Mouse (Mus musculus) limb, embryonic 10.5 days (tissue): ENCODE results near the gene Glipr1l3. TPM values are rescaled to one million over a fixed set of nuclear protein-coding genes. Genes with fewer than 3 reads are reported as not detected.
"Not testable (repeated sequence)": the region's sequence is repeated elsewhere in the genome, so short reads cannot be mapped to it uniquely, and the experiment has no call there.

Experiments
- DNase-seq: peaks from one replicate; pipeline ENCODE4 v3.0.0-alpha.2; 2017; ENCODE audit warnings: low spot score
- H3K27ac ChIP-seq: fragments of 300-500 bp; sonication (generic); 2 replicates; pipeline ENCODE4 v1.5.1; 2016; ENCODE audit warnings: mild to moderate bottlenecking
- H3K27me3 ChIP-seq: fragments of 300-500 bp; sonication (generic); 2 replicates; pipeline ENCODE4 v1.6.1; 2016; ENCODE audit warnings: low read depth, mild to moderate bottlenecking; ENCODE audit not compliant: poor library complexity, severe bottlenecking
- H3K36me3 ChIP-seq: fragments of 300-500 bp; sonication (generic); 2 replicates; pipeline ENCODE4 v1.6.1; 2016; ENCODE audit warnings: mild to moderate bottlenecking, moderate library complexity
- H3K4me1 ChIP-seq: fragments of 300-500 bp; sonication (generic); 2 replicates; pipeline ENCODE4 v1.6.1; 2016
- H3K4me3 ChIP-seq: fragments of 300-500 bp; sonication (generic); 2 replicates; pipeline ENCODE4 v1.5.1; 2016; ENCODE audit warnings: mild to moderate bottlenecking, moderate library complexity
- H3K9me3 ChIP-seq: fragments of 300-500 bp; sonication (generic); replicated peaks from 2 replicates; pipeline ENCODE4 v1.6.1; 2016; ENCODE audit warnings: mild to moderate bottlenecking
- WGBS: fragments of 180-500 bp; shearing (Covaris S2); methylation state at CpG from one replicate; pipeline ENCODE4 v1.1.7; 2016; 5-methylcytosine and 5-hydroxymethylcytosine counted together
- polyA plus RNA-seq: library from polyadenylated mRNA; unstranded; fragments of >200 nt; fragmentation: Nextera tagmentation; extraction: Ambion mirVana; gene quantifications from 2 replicates; pipeline ENCODE4 v1.2.1, GENCODE M21; 2016

Gene Glipr1l3
- polyA plus RNA-seq: not detected in 2 replicates

DNA sequence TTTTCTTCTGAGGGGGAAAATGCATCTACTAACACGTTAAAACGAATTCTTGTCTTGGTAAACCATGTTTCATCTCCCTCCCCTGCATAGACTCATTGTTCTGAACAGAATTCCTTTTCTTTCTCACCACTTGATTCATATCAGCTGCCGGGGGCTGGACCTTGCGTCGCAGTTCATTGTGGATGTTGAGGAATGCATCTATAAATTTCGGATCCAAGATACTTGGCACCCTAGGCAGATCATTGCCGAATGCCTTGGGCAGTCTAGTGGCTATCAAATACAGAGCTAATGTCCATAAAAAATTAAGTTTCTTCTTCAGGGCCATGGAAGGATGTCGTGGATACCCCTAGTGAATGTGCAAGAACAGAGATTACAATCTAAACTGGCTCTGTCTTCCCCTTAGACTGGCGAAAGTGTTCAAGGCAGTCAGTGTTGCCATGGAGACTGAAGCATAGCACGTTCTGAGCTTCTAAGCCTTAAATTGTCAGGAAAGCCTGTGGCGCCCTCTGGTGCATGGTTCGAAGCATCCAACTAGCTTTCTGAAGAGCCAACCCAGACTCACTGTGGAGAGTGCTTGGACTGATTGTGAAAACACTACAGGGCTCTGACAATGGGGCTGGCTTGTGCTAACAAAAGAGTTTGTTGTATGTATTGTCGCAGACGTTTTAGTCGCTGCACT is at the start of gene Glipr1l3:
Gene Glipr1l3 (minus strand): TSS at position 446 of the 679 bp plus-strand sequence.
- H3K36me3 ChIP-seq, H3K9me3 ChIP-seq, H3K27ac ChIP-seq, H3K27me3 ChIP-seq, H3K4me1 ChIP-seq, H3K4me3 ChIP-seq: not testable (repeated sequence)
- 31% methylated on average over 15 of the region's 15 CpGs for WGBS
- DNase-seq: peak; percentile 85

DNA sequence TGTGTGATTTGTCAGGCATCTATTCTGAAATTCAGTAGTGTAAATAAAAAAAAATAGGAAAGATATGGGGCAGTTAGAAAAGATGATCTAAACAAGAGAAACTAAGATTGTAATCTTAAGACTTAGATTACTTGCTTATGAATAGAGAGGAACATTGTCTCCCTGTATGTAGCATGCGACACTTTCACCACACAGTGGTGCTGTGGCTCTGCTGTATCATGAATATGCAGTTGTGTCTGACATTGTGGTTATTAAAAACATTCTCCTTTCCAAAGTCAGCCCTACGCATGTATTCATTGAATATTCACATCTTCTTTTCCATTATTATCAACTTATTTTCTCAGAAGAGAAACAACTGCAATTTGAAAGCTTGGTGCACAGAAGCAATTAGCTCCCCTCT is 43.3 kb upstream of the Glipr1l3 start:
- Histone ChIP-seq H3K36me3 (no peaks in the 10 kb centered on the region), H3K27ac (no peak overlapping the region), H3K4me3 (no peak overlapping the region), H3K27me3 (no peaks in the 10 kb centered on the region), H3K4me1 (no peaks in the 10 kb centered on the region), H3K9me3 (no peaks in the 10 kb centered on the region)
- no peak for DNase-seq
- 71% methylated on average over 2 of the region's 2 CpGs for WGBS

DNA sequence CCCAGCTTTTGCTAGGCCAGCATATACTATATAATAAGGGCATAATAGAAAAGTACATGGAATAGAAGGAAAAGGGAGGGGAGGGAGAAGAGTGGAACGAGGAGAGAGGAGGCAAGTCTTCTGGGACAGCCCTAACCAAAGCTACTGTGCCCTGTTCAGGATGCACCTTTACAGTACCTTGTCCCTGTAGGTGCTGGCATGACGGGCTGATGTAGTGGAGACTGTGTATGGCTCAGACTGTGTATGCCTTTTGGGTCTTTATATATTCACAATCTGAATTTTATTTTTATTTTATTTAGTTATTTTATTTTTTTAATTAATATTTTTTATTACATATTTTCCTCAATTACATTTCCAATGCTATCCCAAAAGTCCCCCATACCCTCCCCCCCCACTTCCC is 33.8 kb upstream of the Glipr1l3 start:
- H3K27ac ChIP-seq, H3K27me3 ChIP-seq, DNase-seq, H3K36me3 ChIP-seq, H3K4me3 ChIP-seq, H3K9me3 ChIP-seq, H3K4me1 ChIP-seq: not testable (repeated sequence)
- whole genome bisulfite sequencing: 84% methylated on average over 2 of the region's 2 CpGs

DNA sequence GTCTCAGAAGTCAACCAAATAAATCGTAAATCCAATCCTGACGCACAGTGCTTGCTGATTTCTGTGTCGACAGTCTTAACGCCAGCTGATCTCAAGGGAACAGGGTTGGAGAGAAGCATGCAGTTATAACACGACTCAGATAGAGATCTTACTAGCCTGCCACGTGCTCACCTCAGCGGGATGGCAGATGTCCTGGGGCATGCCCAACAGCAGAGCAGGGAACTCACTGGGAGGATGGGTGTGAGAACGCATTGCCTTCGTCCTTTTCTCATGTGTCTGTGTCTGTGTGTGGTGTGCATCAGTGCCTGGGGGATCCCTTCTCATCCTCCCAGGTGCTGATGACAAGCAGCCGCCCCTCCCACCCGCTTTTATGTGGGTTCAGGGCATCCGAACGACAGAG is 16.9 kb upstream of the Glipr1l3 start:
- not testable (repeated sequence) for H3K4me1 ChIP-seq, H3K36me3 ChIP-seq
- WGBS: 35% methylated on average over 13 of the region's 13 CpGs

DNA sequence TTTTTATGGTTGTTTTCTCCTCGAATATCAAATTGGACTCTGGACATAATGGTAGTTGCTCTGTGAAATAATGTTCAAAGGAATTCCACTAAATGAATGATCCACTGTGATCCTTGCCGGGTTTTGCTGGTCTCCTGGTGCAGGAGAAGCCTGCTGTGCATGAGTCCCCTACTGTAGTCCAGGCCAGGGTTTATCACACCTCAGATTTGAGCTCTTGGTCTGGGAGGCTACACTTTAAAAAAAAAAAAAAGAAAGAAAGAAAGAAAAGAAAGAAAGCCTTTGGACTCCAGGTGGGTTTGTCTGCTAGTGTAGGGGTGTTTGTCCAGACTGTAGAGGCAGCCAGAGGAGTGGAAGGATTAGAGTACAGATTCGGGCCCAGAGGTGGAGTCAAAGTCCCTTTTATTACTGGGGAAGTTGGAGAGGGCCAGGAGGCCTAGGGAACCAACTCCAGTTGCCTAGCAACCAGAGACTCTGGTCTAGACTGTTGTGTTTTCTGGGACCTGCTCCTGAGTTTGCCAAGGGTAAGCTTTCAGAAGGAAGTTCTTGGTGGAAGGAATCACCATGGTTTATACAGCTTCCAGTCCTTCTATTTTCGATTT is 3.1 kb upstream of the Glipr1l3 start, which contains the start of gene Caps2:
Gene Caps2 (plus strand): TSS at position 454 of the 599 bp plus-strand sequence.
- Histone ChIP-seq H3K27me3 (no peaks in the 10 kb centered on the region), H3K4me3 (peak within 1 kb of the TSS; percentile 37), H3K36me3 (no peaks in the 10 kb centered on the region), H3K4me1 (peaks cover 8% of the 10 kb centered on the region), H3K27ac (peak within 1 kb of the TSS; percentile 81), H3K9me3 (no peaks in the 10 kb centered on the region)
- WGBS: 35% methylated on average over 4 of the region's 4 CpGs
- DNase-seq: peak; percentile 61

More for the DNA sequence above, 16.9 kb upstream of the Glipr1l3 start:
- H3K9me3 ChIP-seq, H3K27me3 ChIP-seq, H3K27ac ChIP-seq, DNase-seq, H3K4me3 ChIP-seq: not testable (repeated sequence)

DNA sequence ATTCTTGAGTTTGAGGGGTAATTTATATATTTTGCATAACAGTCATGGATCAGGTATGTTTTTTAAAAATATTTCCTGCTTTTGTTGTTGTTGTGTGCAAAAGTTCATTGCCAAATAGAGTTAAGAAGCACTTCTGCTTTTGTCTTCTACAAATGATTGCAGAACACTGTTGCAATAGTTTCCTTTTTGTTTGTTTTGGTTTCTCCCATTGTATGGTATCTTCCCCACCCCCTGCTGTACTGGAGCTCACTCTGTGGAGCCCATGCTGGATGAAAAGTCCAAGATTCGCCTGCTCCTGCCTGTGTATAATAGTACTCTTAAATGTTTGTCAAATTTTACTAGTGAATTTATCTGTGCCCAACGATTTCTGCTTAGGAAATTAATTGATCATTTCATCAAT is 20.3 kb downstream of the Glipr1l3 start:
- H3K4me1 ChIP-seq: no peaks in the 10 kb centered on the region
- DNase-seq: no peak
- no peaks in the 10 kb centered on the region for H3K27me3 ChIP-seq
- no peaks in the 10 kb centered on the region for H3K9me3 ChIP-seq
- WGBS: 72% methylated on average over 2 of the region's 2 CpGs
- H3K36me3 ChIP-seq: no peaks in the 10 kb centered on the region
- H3K4me3 ChIP-seq: no peak overlapping the region
- no peak overlapping the region for H3K27ac ChIP-seq

DNA sequence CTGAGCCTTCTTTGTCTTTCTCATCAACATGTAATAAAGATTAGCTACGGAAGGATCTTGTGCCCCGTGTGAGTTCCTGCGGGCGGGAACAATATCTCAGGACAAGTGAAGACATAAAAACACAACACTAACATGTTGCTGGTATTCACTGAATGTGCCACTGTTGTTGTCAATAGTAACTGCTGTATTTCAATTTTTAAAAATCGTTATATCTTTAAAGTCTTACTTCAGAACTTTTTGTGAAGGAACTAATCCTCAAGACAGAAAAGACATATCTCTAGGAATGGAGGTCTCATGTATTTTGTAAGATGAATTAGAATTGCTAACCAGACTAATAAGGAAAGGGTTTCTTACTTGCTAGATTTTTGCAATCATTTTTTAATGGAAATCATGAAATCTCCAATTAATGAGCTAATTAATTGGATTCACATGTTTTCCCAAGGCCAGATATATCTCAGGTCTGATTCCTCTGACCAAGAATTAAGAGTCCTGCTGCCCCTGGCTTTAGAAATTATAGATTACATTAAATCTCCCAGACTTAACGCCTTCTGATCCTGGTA is 21.2 kb downstream of the Glipr1l3 start:
- WGBS: 58% methylated on average over 6 of the region's 6 CpGs
- Histone ChIP-seq H3K4me1 (no peaks in the 10 kb centered on the region), H3K27ac (peak overlapping the region; percentile 70), H3K27me3 (no peaks in the 10 kb centered on the region), H3K9me3 (no peaks in the 10 kb centered on the region), H3K36me3 (no peaks in the 10 kb centered on the region), H3K4me3 (peak overlapping the region; percentile 38)
- DNase-seq: no peak

DNA sequence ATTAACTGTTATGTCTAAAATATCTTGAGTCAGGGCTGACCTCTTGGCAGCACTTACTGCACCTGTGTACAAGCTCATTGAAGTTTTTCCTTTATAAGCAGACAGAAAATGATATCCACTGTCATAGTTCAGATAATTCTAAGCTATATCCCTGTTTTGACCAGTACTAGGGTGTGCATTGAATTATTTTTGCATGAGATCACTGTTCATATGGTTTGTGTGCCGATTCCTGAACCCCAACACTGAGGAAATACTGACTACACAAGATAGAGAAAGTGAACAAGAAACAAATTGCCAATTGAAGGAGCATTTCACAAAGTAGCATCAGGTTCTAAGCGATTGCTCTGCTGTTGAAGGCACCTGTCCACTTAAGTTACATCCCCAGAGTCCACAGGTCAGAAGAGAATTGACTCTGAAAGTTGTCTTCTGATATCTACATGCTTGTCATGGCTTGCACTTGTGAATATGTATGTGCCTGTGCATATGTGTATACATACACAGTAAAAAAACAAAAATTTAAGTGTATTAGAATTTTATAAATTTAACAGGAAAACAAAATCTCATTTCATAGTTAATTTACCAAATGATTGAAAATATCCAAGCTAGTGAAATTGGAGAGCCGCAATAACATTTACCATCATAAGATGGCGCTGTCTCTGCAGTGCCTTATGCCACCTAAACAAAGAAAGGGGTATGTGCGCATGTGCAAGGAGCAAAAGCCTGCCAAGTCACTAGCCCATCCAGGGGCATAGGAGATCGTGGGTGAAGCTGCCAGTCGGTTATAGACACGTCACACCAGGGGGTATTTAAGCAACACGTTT is 21.9 kb downstream of the Glipr1l3 start:
- Histone ChIP-seq H3K27me3 (no peaks in the 10 kb centered on the region), H3K27ac (peak overlapping the region; percentile 70), H3K36me3 (no peaks in the 10 kb centered on the region), H3K4me3 (peak overlapping the region; percentile 38), H3K4me1 (no peaks in the 10 kb centered on the region), H3K9me3 (no peaks in the 10 kb centered on the region)
- peak; percentile 65 for DNase-seq
- 20% methylated on average over 9 of the region's 9 CpGs for WGBS

DNA sequence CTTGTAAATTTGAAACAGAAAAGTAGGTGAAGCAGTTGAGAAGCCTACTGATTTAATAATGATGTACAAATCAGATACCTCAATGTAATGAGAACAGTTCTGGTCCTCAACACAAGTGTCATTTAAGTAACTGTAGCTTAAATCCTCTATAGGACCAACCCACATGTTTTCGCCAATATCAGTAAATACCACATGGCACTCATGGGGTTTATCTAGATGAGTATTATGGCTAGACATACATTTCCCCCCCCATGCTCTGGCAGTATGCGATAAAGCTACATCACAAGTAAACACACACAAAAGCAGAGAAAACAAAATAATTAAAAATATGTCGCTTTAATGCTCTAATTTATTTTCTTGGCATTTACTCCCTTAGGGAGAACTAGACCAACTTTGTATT is 27.9 kb downstream of the Glipr1l3 start:
- H3K36me3 ChIP-seq: no peaks in the 10 kb centered on the region
- no peak overlapping the region for H3K27ac ChIP-seq
- H3K4me1 ChIP-seq: peaks cover 5% of the 10 kb centered on the region; the same call in 1 of the 2 replicates
- WGBS: 94% methylated on average over 3 of the region's 3 CpGs
- no peaks in the 10 kb centered on the region for H3K27me3 ChIP-seq
- no peaks in the 10 kb centered on the region for H3K9me3 ChIP-seq
- no peak for DNase-seq
- no peak overlapping the region for H3K4me3 ChIP-seq

DNA sequence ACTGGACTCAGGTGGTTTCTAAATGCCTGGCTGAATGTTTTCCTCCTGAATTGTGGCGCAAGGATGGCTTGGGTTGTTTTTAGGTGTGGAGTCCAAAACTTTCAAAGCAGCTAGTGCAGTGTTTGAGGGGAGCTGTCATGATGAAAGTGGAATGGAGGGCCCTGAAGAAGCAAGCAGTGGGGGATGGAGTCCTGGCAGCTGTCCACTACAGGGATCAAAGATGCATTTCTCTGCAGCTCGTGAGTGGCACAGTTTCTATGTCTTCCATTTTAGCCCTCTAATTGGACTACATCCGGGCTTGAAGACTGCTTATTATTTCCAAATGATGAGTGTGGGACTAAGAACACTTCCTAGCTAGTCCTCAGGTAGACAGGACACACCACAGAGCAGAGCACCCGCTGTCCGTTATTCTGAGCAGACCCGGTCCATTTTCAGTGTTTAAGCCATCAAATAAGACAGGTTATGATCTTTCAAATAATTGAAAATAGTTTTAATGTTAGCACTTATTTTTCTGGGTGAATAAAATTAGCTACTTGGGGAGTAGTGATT is 32.4 kb downstream of the Glipr1l3 start:
- H3K27me3 ChIP-seq, DNase-seq, H3K4me3 ChIP-seq, H3K9me3 ChIP-seq, H3K27ac ChIP-seq, H3K36me3 ChIP-seq, H3K4me1 ChIP-seq: not testable (repeated sequence)
- 77% methylated on average over 6 of the region's 6 CpGs for WGBS

DNA sequence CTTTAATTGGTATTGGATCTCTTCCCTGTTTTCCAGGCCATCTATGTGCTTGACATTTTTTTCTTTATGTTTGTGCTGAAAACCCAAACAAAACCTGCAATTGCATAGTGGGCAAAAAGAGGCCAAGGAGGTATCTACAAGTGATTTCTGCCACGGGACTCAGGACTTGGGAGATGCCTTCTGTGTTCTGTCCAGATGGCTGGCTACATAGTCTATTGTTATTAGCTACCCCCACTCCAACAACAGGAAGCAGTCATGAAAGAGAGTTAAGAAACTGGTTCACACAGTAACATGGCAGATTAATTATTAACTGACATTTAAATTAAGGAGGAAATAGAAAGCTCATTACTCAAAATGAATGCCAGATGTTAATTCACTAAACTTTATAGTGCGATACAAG is 35.0 kb downstream of the Glipr1l3 start:
- H3K27ac ChIP-seq, H3K27me3 ChIP-seq, DNase-seq, H3K4me1 ChIP-seq, H3K4me3 ChIP-seq, H3K36me3 ChIP-seq, H3K9me3 ChIP-seq: not testable (repeated sequence)
- WGBS: 48% methylated on average over 2 of the region's 2 CpGs

DNA sequence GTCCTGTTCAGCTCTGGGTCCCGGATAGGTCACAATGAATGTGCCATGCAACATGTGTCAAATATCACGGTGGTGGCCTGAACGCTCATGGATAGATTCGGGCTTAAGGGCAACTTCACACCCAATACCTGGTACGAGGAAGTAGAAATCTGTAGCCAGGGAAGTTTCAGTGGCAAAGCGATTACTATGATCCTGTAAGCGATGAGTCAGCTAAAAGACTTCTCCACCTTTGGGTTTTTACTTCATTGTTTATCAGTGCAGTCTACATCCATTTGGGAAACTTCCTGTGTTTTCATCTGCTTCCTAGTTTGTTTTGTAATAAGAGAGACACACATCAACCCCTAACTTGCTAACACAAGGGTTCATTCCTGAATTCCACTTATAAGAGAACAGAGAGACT is 49.7 kb downstream of the Glipr1l3 start:
- H3K9me3 ChIP-seq: no peaks in the 10 kb centered on the region
- no peak overlapping the region for H3K4me3 ChIP-seq
- H3K36me3 ChIP-seq: no peaks in the 10 kb centered on the region
- no peaks in the 10 kb centered on the region; the same call in 1 of the 2 replicates for H3K4me1 ChIP-seq
- DNase-seq: no peak
- no peak overlapping the region for H3K27ac ChIP-seq
- H3K27me3 ChIP-seq: no peaks in the 10 kb centered on the region
- WGBS: 93% methylated on average over 7 of the region's 7 CpGs
